Mouse (Mus musculus) lung, postnatal 0 days (tissue): ENCODE measurements around the gene Gtf2e1.

Source experiments
- CTCF ChIP-seq: IDR thresholded peaks from 2 replicates; pipeline ENCODE4 v1.5.1; 2016; ENCODE audit warnings: antibody characterized with exemption, mild to moderate bottlenecking
- EP300 ChIP-seq: IDR thresholded peaks from 2 replicates; pipeline ENCODE4 v1.6.1; 2016; ENCODE audit warnings: antibody characterized with exemption, mild to moderate bottlenecking, control low read depth

DNA sequence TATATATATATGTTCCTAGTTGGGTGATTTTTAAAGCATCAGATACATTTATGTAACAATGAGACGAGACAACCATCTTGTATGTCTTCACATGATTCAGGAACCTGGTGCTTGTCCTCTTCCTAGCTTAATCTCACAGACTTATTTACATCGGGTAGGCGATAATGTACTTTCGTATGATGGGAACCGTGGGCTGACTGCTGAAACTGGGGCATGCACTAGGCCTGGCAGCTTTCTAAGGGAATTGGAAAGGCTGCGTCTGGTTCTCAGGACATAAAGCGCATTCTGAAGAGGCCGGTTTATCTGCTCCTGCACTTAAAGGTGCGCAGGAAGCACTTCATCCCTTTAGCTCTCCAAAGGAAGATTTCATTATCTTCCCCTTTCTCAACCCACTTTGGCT lies 32.8 kb downstream of the Gtf2e1 start:
- TF ChIP-seq EP300 (no peak), CTCF (no peak)
